Mouse (Mus musculus) left cerebral cortex, postnatal 25 days (tissue): Measurements from ENCODE around the gene Supt16. TPM values are rescaled to one million over a fixed set of nuclear protein-coding genes. Genes with fewer than 3 reads are reported as not detected.

ENCODE experiments used
- DNase-seq, 2 experiments: peaks; one replicate each; pipeline ENCODE4 v3.0.0; 2022; ENCODE audit warnings: low spot score in 2 of 2, mixed read lengths in 1 of 2
- intact Hi-C: fragments of 180-260 bp; cut with DNase I; formaldehyde crosslinking; loops from one replicate; pipeline ENCODE4 v1.15.1; 2025
- total RNA-seq, 2 experiments: library from RNA; stranded (reverse); gene quantifications; 2 replicates each; pipeline ENCODE4 v1.2.3; 2021

Supt16 gene
- 10 to 100 TPM; 50.5 to 52.0 TPM for total RNA-seq

GRCm38 (mm10) chr14:52197156-52197878, at the start of gene Supt16:
Gene Supt16 (minus strand): TSS chr14:52197416.
- intact Hi-C loops: loop anchor here (1.0 to 10.0 kb wide), 3 partner anchors 61 to 303 kb away; partner anchors contain the start of gene Slc39a2
- peak; percentile 77 to 82 for DNase-seq

- no peak for DNase-seq
- intact Hi-C loops: no loop called here
These were observed 48.9 kb upstream of the Supt16 start for GRCm38 (mm10) chr14:52246129-52246528.

- DNase-seq: no peak
- intact Hi-C loops: loop anchor here (1.0 kb wide), 1 partner anchor 13 kb away; the partner anchor contains the start of gene Chd8
These were observed 47.5 kb upstream of the Supt16 start for GRCm38 (mm10) chr14:52244690-52245042.

GRCm38 (mm10) chr14:52244041-52244689, 46.9 kb upstream of the Supt16 start:
- intact Hi-C loops: loop anchor here (1.0 kb wide), 1 partner anchor 13 kb away; the partner anchor contains the start of gene Chd8
- DNase-seq: peak; percentile 98 to 99

- intact Hi-C loops: no loop called here
- DNase-seq: no peak
These were observed 39.0 kb upstream of the Supt16 start for GRCm38 (mm10) chr14:52236216-52236615.

- intact Hi-C loops: no loop called here
- DNase-seq: no peak
These were observed 37.9 kb upstream of the Supt16 start for GRCm38 (mm10) chr14:52235165-52235564.

GRCm38 (mm10) chr14:52232249-52232648, 35.0 kb upstream of the Supt16 start:
- DNase-seq: no peak
- intact Hi-C loops: no loop called here

GRCm38 (mm10) chr14:52225972-52226371, 28.8 kb upstream of the Supt16 start:
- intact Hi-C loops: loop anchor here (2.0 kb wide), 2 partner anchors 17 to 53 kb away; no protein-coding TSS in a partner anchor
- no peak for DNase-seq

- DNase-seq: no peak
- intact Hi-C loops: no loop called here
These were observed 20.0 kb upstream of the Supt16 start for GRCm38 (mm10) chr14:52217261-52217660.

GRCm38 (mm10) chr14:52199412-52199811, 2.2 kb upstream of the Supt16 start:
- DNase-seq: no peak
- intact Hi-C loops: loop anchor here (2.0 to 10.0 kb wide), 3 partner anchors 15 to 305 kb away; partner anchors contain the start of gene Slc39a2

- intact Hi-C loops: loop anchor here (2.0 to 10.0 kb wide), 3 partner anchors 17 to 303 kb away; partner anchors contain the start of gene Slc39a2
- no peak for DNase-seq
These were observed 925 bp upstream of the Supt16 start for GRCm38 (mm10) chr14:52198141-52198540.

GRCm38 (mm10) chr14:52196230-52197155, 723 bp downstream of the Supt16 start:
- intact Hi-C loops: loop anchor here (1.0 to 10.0 kb wide), 3 partner anchors 62 to 302 kb away; partner anchors contain the start of gene Slc39a2
- peak; percentile 4 to 25 for DNase-seq

- intact Hi-C loops: loop anchor here (5.0 to 10.0 kb wide), 2 partner anchors 73 to 301 kb away; partner anchors contain the start of gene Slc39a2
These were observed 1.5 kb downstream of the Supt16 start for GRCm38 (mm10) chr14:52195691-52196090.

GRCm38 (mm10) chr14:52190740-52191359, 6.4 kb downstream of the Supt16 start:
- DNase-seq: peak in 1 of 2 experiments; percentile 10
- intact Hi-C loops: loop anchor here (10.0 kb wide), 1 partner anchor 296 kb away; the partner anchor contains the start of gene Slc39a2

More at GRCm38 (mm10) chr14:52195691-52196090, 1.5 kb downstream of the Supt16 start:
- DNase-seq: peak in 1 of 2 experiments; percentile 19

- DNase-seq: peak in 1 of 2 experiments; percentile 12
- intact Hi-C loops: loop anchor here (5.0 kb wide), 1 partner anchor 33 kb away; no protein-coding TSS in a partner anchor
These were observed 7.7 kb downstream of the Supt16 start for GRCm38 (mm10) chr14:52189519-52189918.

- DNase-seq: no peak
- intact Hi-C loops: loop anchor here (5.0 kb wide), 1 partner anchor 34 kb away; no protein-coding TSS in a partner anchor
These were observed 8.4 kb downstream of the Supt16 start for GRCm38 (mm10) chr14:52188788-52189187.

GRCm38 (mm10) chr14:52166571-52166970, 30.6 kb downstream of the Supt16 start:
- DNase-seq: peak in 1 of 2 experiments; percentile 28
- intact Hi-C loops: no loop called here

GRCm38 (mm10) chr14:52160911-52161310, 36.3 kb downstream of the Supt16 start:
- intact Hi-C loops: loop anchor here (5.0 kb wide), 1 partner anchor 89 kb away; no protein-coding TSS in a partner anchor
- DNase-seq: no peak

- intact Hi-C loops: no loop called here
- DNase-seq: no peak
These were observed 42.2 kb downstream of the Supt16 start for GRCm38 (mm10) chr14:52155008-52155407.
